Mouse (Mus musculus) neural tube, embryonic 13.5 days (tissue): ENCODE data around the gene Gab2. TPM values are rescaled to one million over a fixed set of nuclear protein-coding genes. Genes with fewer than 3 reads are reported as not detected.
A peak's percentile ranks its signal among the peaks of the same experiment; 100 is the strongest.

ENCODE experiments used
- ATAC-seq: fragments of 200-750 bp; cut with Nextera tagmentation; 2 replicates; pipeline ENCODE4 v1.8.0; 2017; ENCODE audit warnings: low read depth, mild to moderate bottlenecking, moderate TSS enrichment, moderate library complexity
- H3K27ac ChIP-seq: fragments of 300-500 bp; sonication (generic); replicated peaks from 2 replicates; pipeline ENCODE4 v1.5.1; 2015; ENCODE audit warnings: moderate library complexity, mild to moderate bottlenecking, inconsistent platforms
- H3K27me3 ChIP-seq: fragments of 300-500 bp; sonication (generic); 2 replicates; pipeline ENCODE4 v1.6.1; 2015; ENCODE audit warnings: mild to moderate bottlenecking, inconsistent platforms
- H3K36me3 ChIP-seq: fragments of 300-500 bp; sonication (generic); 2 replicates; pipeline ENCODE4 v1.6.1; 2015; ENCODE audit warnings: mild to moderate bottlenecking, inconsistent platforms
- H3K4me1 ChIP-seq: fragments of 300-500 bp; sonication (generic); replicated peaks from 2 replicates; pipeline ENCODE4 v1.6.1; 2015; ENCODE audit warnings: inconsistent platforms
- H3K4me2 ChIP-seq: fragments of 300-500 bp; sonication (generic); 2 replicates; pipeline ENCODE4 v1.6.1; 2015; ENCODE audit warnings: inconsistent platforms, mild to moderate bottlenecking, moderate library complexity
- H3K4me3 ChIP-seq: fragments of 300-500 bp; sonication (generic); 2 replicates; pipeline ENCODE4 v1.5.1; 2015; ENCODE audit warnings: mild to moderate bottlenecking, inconsistent platforms
- H3K9ac ChIP-seq: fragments of 300-500 bp; sonication (generic); 2 replicates; pipeline ENCODE4 v1.6.1; 2015; ENCODE audit warnings: moderate library complexity, mild to moderate bottlenecking, inconsistent platforms
- H3K9me3 ChIP-seq: fragments of 300-500 bp; sonication (generic); 2 replicates; pipeline ENCODE4 v1.6.1; 2016; ENCODE audit warnings: inconsistent platforms
- WGBS: fragments of 180-500 bp; shearing (Covaris S2); methylation state at CpG from one replicate; pipeline ENCODE4 v1.1.7; 2015; 5-methylcytosine and 5-hydroxymethylcytosine counted together
- polyA plus RNA-seq: library from polyadenylated mRNA; unstranded; fragments of >200 nt; fragmentation: Nextera tagmentation; extraction: Ambion mirVana; gene quantifications from 2 replicates; pipeline ENCODE4 v1.2.1, GENCODE M21; 2015

Gene Gab2
- polyA plus RNA-seq = 15.0 and 16.6 TPM in 2 replicates

DNA sequence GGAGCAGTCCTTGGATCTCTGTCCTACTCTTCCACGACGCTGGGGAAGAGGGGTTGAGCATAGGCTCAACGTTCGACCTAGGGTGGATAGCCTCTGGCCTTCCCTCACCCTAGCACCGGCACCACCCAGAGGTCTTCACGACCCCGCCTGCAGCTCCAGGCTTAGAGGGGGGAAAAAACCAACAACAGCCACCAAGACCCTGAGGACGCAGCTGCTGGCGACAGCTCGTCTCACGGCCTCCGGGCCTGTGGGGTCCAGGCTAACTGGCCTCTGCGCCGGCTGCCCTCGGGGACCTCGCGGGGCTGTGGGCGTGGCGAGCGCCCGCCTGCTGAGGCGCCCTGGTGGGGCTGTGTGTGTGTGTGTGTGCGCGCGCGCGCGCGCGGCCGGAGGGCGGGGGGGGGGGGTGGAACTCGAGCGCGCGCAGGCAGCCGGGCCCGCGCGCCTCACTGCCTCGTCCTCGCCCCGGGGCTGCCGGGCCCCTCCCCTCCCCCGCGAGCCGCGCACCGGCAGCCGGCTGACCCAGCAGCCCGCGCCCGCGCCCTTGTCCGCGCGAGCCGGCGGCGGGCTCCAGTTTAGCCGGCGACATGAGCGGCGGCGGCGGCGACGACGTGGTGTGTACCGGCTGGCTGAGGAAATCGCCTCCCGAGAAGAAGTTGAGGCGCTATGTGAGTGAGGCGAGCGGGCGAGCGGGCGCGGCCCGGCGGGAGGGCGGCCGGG lies at the start of gene Gab2:
TSS of gene Gab2 (plus strand) at position 345 of the 717 bp plus-strand sequence.
- ATAC-seq = peak; percentile 79
- H3K4me2 ChIP-seq = peak within 1 kb of the TSS; percentile 77
- peak within 1 kb of the TSS; percentile 91 for H3K9ac ChIP-seq
- H3K4me1 ChIP-seq = peaks cover 26% of the 10 kb centered on the region
- peak within 1 kb of the TSS; percentile 89 for H3K27ac ChIP-seq
- 2% methylated on average over 44 of the region's 83 CpGs for WGBS
- H3K27me3 ChIP-seq = no peaks in the 10 kb centered on the region
- no peaks in the 10 kb centered on the region for H3K9me3 ChIP-seq
- no peaks in the 10 kb centered on the region for H3K36me3 ChIP-seq
- peak within 1 kb of the TSS; percentile 93 for H3K4me3 ChIP-seq

DNA sequence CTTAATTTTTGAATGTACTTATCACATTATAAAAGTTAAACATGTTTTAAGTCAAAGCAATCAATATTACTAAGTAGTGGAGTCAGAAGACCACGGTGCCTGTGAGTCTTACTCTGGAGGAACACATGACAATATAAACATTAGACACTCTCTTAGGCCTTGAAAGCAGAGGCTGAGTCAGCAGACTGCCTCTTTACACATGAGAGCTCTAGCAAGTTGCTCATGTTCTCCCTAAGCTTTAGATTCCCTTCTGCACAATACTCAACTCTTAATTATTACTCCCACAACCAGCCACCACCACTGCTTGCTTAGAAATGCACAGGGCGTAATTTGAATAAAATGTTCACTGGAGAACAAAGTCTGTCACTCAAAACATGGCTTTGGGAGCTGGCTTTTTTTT lies 49.0 kb upstream of the Gab2 start:
- Histone ChIP-seq H3K27ac (no peak overlapping the region), H3K9me3 (no peaks in the 10 kb centered on the region), H3K36me3 (0 out of 2 replicates have a peak, but pooled peaks cover 5% of the 10 kb centered on the region), H3K4me3 (no peak overlapping the region), H3K4me2 (no peak overlapping the region), H3K27me3 (no peaks in the 10 kb centered on the region), H3K9ac (no peak overlapping the region), H3K4me1 (no peaks in the 10 kb centered on the region)
- no peak for ATAC-seq
- 90% methylated on average over 2 of the region's 2 CpGs for WGBS

DNA sequence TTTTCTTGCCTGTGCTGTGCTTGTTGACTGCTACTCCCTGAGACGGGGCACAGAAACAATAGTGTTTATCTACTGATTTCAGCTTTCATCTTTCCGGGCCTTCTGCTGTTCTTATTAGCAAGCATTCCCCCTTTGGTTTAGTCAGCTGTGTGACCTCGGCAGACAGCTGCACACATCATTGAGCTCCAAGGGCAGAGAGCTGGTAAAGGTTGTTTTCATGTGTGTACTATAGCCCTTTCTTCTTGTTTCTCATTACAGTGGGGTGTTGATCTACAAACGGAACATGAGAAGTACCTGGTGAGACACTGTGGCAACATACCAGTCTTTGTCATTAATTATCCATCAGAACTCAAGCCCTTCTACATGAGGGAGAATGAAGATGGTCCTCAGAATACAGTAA lies 41.7 kb upstream of the Gab2 start:
- H3K36me3 ChIP-seq = peaks cover 14% of the 10 kb centered on the region; the same call in 1 of the 2 replicates
- no peak overlapping the region for H3K4me3 ChIP-seq
- H3K27ac ChIP-seq = no peak overlapping the region
- no peaks in the 10 kb centered on the region for H3K4me1 ChIP-seq
- H3K4me2 ChIP-seq = no peak overlapping the region
- no peaks in the 10 kb centered on the region for H3K27me3 ChIP-seq
- no peaks in the 10 kb centered on the region for H3K9me3 ChIP-seq
- WGBS = 67% methylated on average over 4 of the region's 4 CpGs
- H3K9ac ChIP-seq = no peak overlapping the region
- no peak for ATAC-seq

DNA sequence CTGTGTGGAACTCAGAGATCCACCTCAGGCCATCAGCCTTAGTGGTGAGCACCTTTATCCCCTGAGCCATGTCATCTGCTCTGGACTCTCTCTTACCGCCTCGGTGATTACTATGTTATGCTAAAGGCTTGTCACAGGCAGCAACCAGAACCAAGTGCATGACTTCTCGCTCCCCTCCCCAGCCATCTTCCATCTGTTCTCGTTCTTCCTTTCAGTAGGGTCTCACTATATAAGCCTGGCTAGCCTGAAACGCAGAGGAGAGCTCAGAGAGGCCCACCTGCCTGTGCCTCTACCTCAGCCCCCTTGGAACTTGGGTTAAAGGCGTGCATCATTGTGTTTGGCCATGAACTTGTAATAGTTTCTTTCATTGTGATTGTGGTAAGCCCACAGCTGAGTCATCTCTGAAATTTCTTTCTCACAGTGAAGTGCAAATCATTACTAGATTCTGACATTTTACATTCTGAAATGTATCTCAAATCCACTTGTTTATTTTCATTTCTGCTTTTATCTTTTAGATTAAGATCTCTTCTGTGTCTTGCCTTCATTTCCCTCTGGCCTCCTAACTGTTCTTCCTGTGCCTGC lies 39.4 kb upstream of the Gab2 start:
- WGBS = 87% methylated on average over 6 of the region's 6 CpGs

DNA sequence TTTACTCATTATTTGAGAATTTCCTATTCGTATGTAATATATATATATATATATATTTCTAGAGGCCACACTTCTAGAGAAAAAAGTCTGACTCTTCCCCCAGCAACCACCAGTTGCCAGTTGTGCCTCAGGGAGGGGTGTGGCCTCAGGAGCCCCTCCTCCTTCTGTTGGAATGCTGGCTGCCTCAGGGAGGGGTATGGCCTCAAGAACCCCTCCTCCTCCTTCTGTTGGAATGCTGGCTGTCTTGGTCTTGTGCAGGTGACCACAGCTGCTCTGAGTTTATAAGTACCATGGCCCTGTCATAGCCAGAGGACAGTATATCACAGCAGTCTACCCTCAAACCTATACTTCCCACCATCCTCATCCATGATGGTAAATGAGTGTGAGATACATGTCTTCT lies 38.4 kb upstream of the Gab2 start:
- no peak overlapping the region for H3K4me3 ChIP-seq
- no peak for ATAC-seq
- no peaks in the 10 kb centered on the region for H3K27me3 ChIP-seq
- peaks cover 10% of the 10 kb centered on the region; the same call in 1 of the 2 replicates for H3K36me3 ChIP-seq
- 84% methylated on average over 1 of the region's 1 CpGs for WGBS
- H3K4me1 ChIP-seq = no peaks in the 10 kb centered on the region
- H3K4me2 ChIP-seq = no peak overlapping the region
- no peak overlapping the region for H3K9ac ChIP-seq
- no peaks in the 10 kb centered on the region for H3K9me3 ChIP-seq
- no peak overlapping the region for H3K27ac ChIP-seq

More for the DNA sequence above, 39.4 kb upstream of the Gab2 start:
- H3K27me3 ChIP-seq = no peaks in the 10 kb centered on the region
- H3K4me1 ChIP-seq = no peaks in the 10 kb centered on the region
- ATAC-seq = no peak
- peaks cover 10% of the 10 kb centered on the region; the same call in 1 of the 2 replicates for H3K36me3 ChIP-seq
- H3K9ac ChIP-seq = no peak overlapping the region
- no peak overlapping the region for H3K4me3 ChIP-seq
- no peak overlapping the region for H3K4me2 ChIP-seq
- H3K9me3 ChIP-seq = no peaks in the 10 kb centered on the region
- no peak overlapping the region for H3K27ac ChIP-seq

DNA sequence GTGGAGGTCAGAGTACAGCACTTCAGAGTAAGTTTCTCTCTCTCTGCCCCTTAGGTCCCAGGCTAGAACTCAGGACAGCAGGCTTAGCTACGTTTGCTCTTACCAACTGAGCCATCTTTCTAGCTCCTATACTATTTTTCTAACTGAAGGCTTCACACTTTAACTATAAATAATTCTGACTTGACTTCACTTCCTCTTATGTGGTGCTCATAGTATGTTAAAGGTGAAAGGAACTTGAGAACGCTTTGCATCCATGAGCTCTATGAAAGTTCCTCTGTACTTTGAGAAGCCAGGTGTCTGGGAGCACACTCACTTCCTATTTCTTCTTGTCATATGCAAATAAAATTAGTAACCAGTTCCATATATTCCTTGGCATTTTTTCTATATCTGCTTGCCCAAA lies 20.4 kb upstream of the Gab2 start:
- H3K27ac ChIP-seq = no peak overlapping the region
- ATAC-seq = no peak
- no peaks in the 10 kb centered on the region for H3K9me3 ChIP-seq
- no peaks in the 10 kb centered on the region for H3K27me3 ChIP-seq
- no peak overlapping the region for H3K9ac ChIP-seq
- H3K4me3 ChIP-seq = no peak overlapping the region
- 91% methylated on average over 2 of the region's 2 CpGs for WGBS
- no peak overlapping the region for H3K4me2 ChIP-seq
- H3K36me3 ChIP-seq = peaks cover 6% of the 10 kb centered on the region
- no peaks in the 10 kb centered on the region for H3K4me1 ChIP-seq

DNA sequence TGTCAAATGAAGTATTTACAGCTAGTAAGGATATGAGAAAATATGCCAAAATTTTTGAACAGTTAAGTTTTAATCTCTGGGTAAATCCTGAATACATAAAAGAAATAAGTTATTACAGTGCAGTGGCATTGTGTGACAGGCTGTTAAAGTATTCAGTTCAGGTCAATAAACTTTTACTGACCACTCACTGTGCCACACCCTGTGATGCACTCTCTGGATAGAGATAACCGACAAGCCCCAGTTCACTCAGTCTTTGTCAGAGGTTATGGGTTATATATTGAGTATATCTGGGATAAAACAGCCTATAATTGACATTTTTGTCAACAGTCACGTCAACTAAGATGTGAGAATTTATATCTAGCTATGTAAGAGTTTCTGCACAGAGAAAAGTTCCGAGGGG lies 9.9 kb upstream of the Gab2 start:
- H3K36me3 ChIP-seq = no peaks in the 10 kb centered on the region
- H3K9me3 ChIP-seq = no peaks in the 10 kb centered on the region
- 78% methylated on average over 3 of the region's 3 CpGs for WGBS
- H3K27me3 ChIP-seq = no peaks in the 10 kb centered on the region
- ATAC-seq = no peak
- no peak overlapping the region for H3K9ac ChIP-seq
- H3K4me3 ChIP-seq = no peak overlapping the region
- H3K4me1 ChIP-seq = no peaks in the 10 kb centered on the region
- no peak overlapping the region for H3K4me2 ChIP-seq
- H3K27ac ChIP-seq = no peak overlapping the region

DNA sequence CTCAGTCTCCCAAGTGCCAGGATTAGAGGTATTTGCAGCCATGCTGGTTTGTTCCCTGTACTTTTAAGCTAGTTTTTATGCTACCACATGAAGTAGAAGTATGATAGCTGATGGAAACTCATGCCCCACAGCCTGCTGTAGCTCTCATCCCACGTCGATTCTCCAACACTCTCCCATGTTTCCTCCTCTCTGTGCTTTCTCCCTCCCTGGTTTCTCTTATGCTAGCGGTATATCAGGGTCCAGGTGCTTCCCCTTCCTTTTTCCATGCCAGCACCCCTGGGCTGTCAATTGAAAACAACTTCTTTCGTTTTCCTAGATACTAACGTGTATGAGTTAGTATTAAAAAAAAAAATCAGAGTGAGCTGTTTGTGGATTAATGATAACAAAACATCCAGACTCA lies 9.3 kb upstream of the Gab2 start:
- Histone ChIP-seq H3K27ac (no peak overlapping the region), H3K9ac (no peak overlapping the region), H3K4me2 (no peak overlapping the region), H3K36me3 (no peaks in the 10 kb centered on the region), H3K4me1 (no peaks in the 10 kb centered on the region), H3K4me3 (no peak overlapping the region), H3K9me3 (no peaks in the 10 kb centered on the region), H3K27me3 (no peaks in the 10 kb centered on the region)
- WGBS = 87% methylated on average over 5 of the region's 5 CpGs
- no peak for ATAC-seq

DNA sequence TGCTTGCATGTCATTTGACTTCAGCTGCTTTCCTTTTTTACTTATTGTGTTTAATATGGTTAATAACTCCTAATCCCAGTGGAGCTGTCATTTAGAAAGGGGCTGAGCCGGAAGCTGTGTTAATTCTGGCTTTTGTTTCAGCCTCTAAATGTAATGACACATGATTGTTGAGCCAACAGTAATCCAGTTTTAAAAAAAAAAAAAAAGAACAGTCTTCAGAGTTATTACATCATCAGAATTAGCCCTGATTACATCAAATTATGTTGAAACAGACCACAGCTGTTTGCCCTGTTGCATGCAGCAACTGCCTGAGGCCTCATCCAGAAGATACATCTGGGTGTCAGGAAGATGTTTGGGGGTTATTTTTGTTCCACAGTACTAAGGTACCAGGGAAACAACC lies 6.4 kb upstream of the Gab2 start:
- ATAC-seq = no peak
- 51% methylated on average over 1 of the region's 1 CpGs for WGBS
- H3K27me3 ChIP-seq = no peaks in the 10 kb centered on the region

DNA sequence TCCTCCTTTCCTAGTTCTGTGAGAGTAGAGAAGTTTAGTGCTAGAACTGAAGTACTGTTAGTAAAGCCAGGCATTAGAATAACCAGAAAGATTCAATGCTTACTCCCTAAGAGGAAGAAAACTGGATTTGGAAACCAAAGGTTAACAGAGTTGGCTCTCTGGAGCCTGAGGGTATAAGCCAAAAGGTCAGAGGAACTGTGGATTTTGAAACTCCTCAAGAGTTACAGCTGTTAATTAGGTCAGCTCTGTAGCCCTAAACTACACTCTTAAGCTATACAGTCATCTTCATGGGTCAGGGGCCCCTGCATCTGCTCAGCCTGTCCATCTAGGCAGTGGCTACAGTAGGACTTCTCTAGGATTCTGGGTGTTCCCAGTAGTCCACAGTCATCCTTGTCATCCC lies 4.4 kb upstream of the Gab2 start:
- Histone ChIP-seq H3K27me3 (no peaks in the 10 kb centered on the region), H3K36me3 (no peaks in the 10 kb centered on the region), H3K9ac (no peak overlapping the region), H3K4me1 (peaks cover 9% of the 10 kb centered on the region; the same call in 1 of the 2 replicates), H3K27ac (no peak overlapping the region), H3K4me2 (no peak overlapping the region), H3K4me3 (no peak overlapping the region), H3K9me3 (no peaks in the 10 kb centered on the region)
- no peak for ATAC-seq

More for the DNA sequence above, 6.4 kb upstream of the Gab2 start:
- Histone ChIP-seq H3K4me1 (peaks cover 9% of the 10 kb centered on the region; the same call in 1 of the 2 replicates), H3K36me3 (no peaks in the 10 kb centered on the region), H3K9me3 (no peaks in the 10 kb centered on the region), H3K27ac (no peak overlapping the region), H3K9ac (no peak overlapping the region), H3K4me2 (no peak overlapping the region), H3K4me3 (no peak overlapping the region)

DNA sequence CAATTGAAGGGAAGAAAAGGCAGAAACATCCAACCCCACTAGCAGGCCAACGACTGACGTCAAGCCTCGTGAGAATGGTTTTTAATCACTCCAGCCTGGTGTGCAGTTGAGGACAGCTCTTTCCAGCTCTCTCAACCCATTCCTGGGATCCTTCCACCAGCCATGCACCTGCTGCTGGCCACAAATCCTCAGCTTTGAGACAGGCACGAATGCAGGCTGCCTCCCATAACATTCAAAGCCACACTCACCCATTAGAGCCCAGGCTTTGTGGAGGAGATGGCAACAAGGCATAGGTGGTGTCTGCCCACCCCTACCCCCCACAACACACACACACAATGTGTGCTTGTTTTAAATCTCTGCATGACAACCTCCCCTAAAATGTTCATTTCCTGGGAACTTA lies 2.7 kb upstream of the Gab2 start:
- 27% methylated on average over 4 of the region's 4 CpGs for WGBS
- Histone ChIP-seq H3K4me2 (no peak overlapping the region), H3K27ac (no peak overlapping the region), H3K4me3 (no peak overlapping the region), H3K27me3 (no peaks in the 10 kb centered on the region), H3K9me3 (no peaks in the 10 kb centered on the region), H3K36me3 (no peaks in the 10 kb centered on the region), H3K9ac (no peak overlapping the region), H3K4me1 (peaks cover 20% of the 10 kb centered on the region)
- ATAC-seq = no peak

DNA sequence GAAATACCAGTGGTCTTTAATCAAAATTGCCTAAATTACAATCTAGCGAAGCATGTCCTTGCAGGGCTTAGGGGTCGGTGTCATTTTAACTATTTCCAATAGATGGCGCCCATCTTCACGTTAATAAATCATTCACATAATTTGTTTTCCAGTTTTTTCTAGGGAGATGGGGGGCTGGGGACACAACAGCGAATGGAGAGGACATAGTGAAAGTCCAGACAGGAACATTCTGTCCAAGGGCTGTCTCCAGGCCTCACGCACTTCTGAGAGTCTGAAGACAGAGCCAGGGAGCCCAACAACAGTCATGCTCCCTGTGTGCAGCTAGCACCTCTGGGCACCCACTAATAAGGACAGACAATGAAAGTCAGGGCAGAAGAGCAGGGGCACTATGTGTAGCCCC lies 2.2 kb upstream of the Gab2 start:
- H3K4me1 ChIP-seq = peaks cover 24% of the 10 kb centered on the region
- H3K27me3 ChIP-seq = no peaks in the 10 kb centered on the region
- no peak overlapping the region for H3K27ac ChIP-seq
- no peak overlapping the region for H3K9ac ChIP-seq
- no peak overlapping the region for H3K4me2 ChIP-seq
- no peaks in the 10 kb centered on the region for H3K9me3 ChIP-seq
- 21% methylated on average over 6 of the region's 6 CpGs for WGBS
- no peak overlapping the region for H3K4me3 ChIP-seq
- H3K36me3 ChIP-seq = no peaks in the 10 kb centered on the region
- no peak for ATAC-seq
